Mouse (Mus musculus) midbrain, embryonic 14.5 days (tissue): ENCODE data around the gene Gja1. TPM values are rescaled to one million over a fixed set of nuclear protein-coding genes. Genes with fewer than 3 reads are reported as not detected.

Experiments used
- ATAC-seq: fragments of 200-750 bp; cut with Nextera tagmentation; 2 replicates; pipeline ENCODE4 v1.8.0; 2017; ENCODE audit warnings: moderate number of reproducible peaks, moderate library complexity; ENCODE audit not compliant: low FRiP score, low TSS enrichment
- DNase-seq: peaks from one replicate; pipeline ENCODE4 v3.0.0-alpha.2; 2015
- H3K27ac ChIP-seq: fragments of 300-500 bp; sonication (generic); replicated peaks from 2 replicates; pipeline ENCODE4 v1.5.1; 2014; ENCODE audit warnings: mild to moderate bottlenecking, low read depth, low read length, moderate library complexity
- H3K27me3 ChIP-seq: fragments of 300-500 bp; sonication (generic); 2 replicates; pipeline ENCODE4 v1.6.1; 2014; ENCODE audit warnings: low read length, control low read depth, mixed read lengths; ENCODE audit not compliant: control insufficient read depth, insufficient read depth
- H3K36me3 ChIP-seq: fragments of 300-500 bp; sonication (generic); 2 replicates; pipeline ENCODE4 v1.6.1; 2014; ENCODE audit warnings: low read length, control low read depth; ENCODE audit not compliant: control insufficient read depth, insufficient read depth
- H3K4me1 ChIP-seq: fragments of 300-500 bp; sonication (generic); 2 replicates; pipeline ENCODE4 v1.6.1; 2014; ENCODE audit warnings: mild to moderate bottlenecking, antibody characterized with exemption, low read length, control low read depth; ENCODE audit not compliant: control insufficient read depth, insufficient read depth
- H3K4me2 ChIP-seq: fragments of 300-500 bp; sonication (generic); 2 replicates; pipeline ENCODE4 v1.6.1; 2014; ENCODE audit warnings: mild to moderate bottlenecking, low read length, moderate library complexity
- H3K4me3 ChIP-seq: fragments of 300-500 bp; sonication (generic); replicated peaks from 2 replicates; pipeline ENCODE4 v1.5.1; 2014; ENCODE audit warnings: low read depth, low read length
- H3K9ac ChIP-seq: fragments of 300-500 bp; sonication (generic); replicated peaks from 2 replicates; pipeline ENCODE4 v1.6.1; 2014; ENCODE audit warnings: mild to moderate bottlenecking, low read length, moderate library complexity
- H3K9me3 ChIP-seq: fragments of 300-500 bp; sonication (generic); 2 replicates; pipeline ENCODE4 v1.6.1; 2016; ENCODE audit warnings: low read length, control low read depth, mixed read lengths; ENCODE audit not compliant: control insufficient read depth
- WGBS: fragments of 180-500 bp; shearing (Covaris S2); extraction: QIAGEN DNeasy Blood & Tissue Kit; methylation state at CpG from one replicate; pipeline ENCODE4 v1.1.7; 2014; 5-methylcytosine and 5-hydroxymethylcytosine counted together
- polyA plus RNA-seq: library from polyadenylated mRNA; unstranded; fragments of >200 nt; fragmentation: Nextera tagmentation; extraction: Ambion mirVana; gene quantifications from 2 replicates; pipeline ENCODE4 v1.2.1, GENCODE M21; 2014

The Gja1 gene
- polyA plus RNA-seq, 1 experiment from 2014 or later, result 90.0 TPM

DNA sequence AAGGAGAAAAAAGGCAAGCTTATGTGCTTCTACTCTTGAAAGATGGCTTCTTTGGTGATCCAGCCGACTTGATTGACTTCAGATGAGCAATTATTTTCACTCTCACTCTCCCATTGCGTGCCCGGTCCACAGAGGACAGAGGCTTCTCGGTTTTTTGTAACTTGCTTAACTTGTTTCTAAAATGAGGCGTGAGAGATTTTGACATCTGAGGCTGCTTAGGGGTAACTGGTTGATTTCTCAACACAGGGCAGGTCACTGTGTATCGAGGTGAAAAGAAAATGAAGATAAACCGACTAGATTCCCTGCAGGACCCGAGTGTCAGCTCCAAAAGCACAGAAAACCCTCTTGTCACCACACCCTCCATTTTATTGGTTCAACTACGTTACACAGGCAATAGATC lies 28.8 kb downstream of the Gja1 start:
- no peaks in the 10 kb centered on the region for H3K9me3 ChIP-seq
- no peaks in the 10 kb centered on the region for H3K4me1 ChIP-seq
- DNase-seq (no peak), ATAC-seq (no peak)
- H3K27ac ChIP-seq, result no peak overlapping the region
- H3K4me3 ChIP-seq, result no peak overlapping the region
- H3K4me2 ChIP-seq, result no peak overlapping the region
- WGBS, result 85% methylated on average over 9 of the region's 9 CpGs
- H3K27me3 ChIP-seq, result no peaks in the 10 kb centered on the region
- H3K36me3 ChIP-seq, result no peaks in the 10 kb centered on the region
- no peak overlapping the region for H3K9ac ChIP-seq

DNA sequence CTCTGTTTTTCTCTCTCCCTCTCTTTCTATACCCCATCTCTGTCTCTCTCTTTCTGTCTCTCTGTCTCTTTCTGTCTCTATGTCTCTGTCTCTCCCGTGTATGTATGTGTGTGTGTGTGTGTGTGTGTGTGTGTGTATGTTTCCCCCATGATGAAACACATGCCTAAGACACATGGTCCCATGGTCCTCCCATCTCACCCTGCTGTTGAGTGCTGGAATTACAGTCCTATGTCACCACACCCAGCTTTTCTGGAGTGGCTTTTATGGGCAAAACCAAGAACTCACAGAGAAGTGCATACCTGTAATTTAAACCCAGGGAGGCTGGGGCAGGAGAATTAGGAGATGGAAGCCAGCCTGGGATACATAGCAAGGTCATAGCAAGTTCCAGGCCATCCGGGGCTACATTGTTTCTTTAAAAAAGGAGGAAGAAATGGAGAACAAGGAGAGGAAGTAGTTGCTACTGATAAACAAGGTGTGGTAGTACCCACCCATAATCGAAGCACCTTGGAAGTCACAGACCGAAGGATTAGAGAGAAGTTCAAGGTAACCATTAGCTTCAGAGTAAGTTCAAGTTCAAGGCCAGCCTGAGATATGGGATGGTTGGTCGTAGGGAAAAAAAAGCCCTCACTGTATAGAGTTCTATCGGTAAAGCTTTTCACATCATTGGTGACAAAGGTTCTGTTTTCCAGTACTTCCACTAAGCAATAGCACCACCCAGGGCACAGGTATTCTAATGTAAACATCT lies 29.4 kb downstream of the Gja1 start:
- H3K4me1 ChIP-seq, result no peaks in the 10 kb centered on the region
- H3K9ac ChIP-seq, result no peak overlapping the region
- H3K4me3 ChIP-seq, result no peak overlapping the region
- no peak overlapping the region for H3K4me2 ChIP-seq
- WGBS, result 95% methylated on average over 6 of the region's 6 CpGs
- no peak overlapping the region for H3K27ac ChIP-seq
- H3K9me3 ChIP-seq, result no peaks in the 10 kb centered on the region
- H3K36me3 ChIP-seq, result no peaks in the 10 kb centered on the region
- H3K27me3 ChIP-seq, result no peaks in the 10 kb centered on the region
- ATAC-seq (no peak), DNase-seq (no peak)

DNA sequence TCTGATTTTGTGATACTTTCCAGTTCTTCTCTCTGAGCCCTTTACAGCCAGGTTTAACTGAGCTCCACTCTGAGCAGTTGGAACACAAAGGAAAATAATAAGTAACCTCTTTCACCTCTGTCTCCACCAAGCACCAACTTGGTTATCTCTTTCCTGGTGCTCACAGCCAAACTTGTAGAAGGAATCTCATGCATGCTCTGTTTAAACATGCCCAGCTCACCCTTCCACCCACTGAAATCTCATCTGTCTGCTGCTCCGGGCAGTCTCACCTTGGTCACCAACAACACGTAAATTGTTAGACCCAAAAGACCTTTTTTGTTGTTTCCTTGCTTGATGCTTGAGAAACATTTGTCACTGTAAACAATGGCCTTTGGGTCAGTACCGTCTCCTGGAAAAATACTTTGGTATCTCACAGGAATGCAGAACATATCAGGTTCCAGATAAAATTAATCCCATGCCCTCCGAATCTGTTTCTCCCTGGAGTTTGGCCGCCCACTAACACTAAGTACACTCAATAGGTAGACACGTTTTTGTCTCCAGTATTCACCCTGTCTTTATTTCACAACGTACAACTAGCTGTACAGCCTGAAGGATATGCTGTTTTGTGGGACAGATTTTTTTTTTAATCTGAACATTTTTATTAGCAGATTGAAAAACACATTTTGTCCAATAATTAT lies 38.9 kb downstream of the Gja1 start:
- no peak overlapping the region for H3K27ac ChIP-seq
- H3K4me1 ChIP-seq, result no peaks in the 10 kb centered on the region
- H3K36me3 ChIP-seq, result no peaks in the 10 kb centered on the region
- H3K4me2 ChIP-seq, result no peak overlapping the region
- no peak for ATAC-seq
- H3K27me3 ChIP-seq, result no peaks in the 10 kb centered on the region
- no peak for DNase-seq
- WGBS, result 86% methylated on average over 7 of the region's 7 CpGs
- H3K9ac ChIP-seq, result no peak overlapping the region
- no peaks in the 10 kb centered on the region for H3K9me3 ChIP-seq
- H3K4me3 ChIP-seq, result no peak overlapping the region

DNA sequence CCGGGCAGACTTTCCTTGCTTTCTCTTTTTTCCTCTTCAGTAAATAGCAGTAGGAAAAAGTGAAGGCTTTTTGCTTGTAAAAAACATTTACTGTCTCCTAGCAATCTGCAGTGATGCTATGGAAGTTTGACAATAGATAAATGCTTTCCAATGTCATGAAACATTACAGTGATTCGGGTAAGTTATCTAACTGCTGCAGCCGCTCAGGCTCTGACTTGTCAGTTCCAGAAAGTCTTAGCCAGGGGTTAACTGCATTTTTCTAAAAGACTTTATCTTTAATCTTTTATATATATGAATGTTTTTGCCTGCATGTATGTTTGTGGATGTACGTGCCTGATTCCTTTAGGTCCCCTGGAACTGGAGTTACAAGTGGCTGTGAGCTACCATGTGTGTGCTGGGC lies 45.4 kb downstream of the Gja1 start:
- DNase-seq (no peak), ATAC-seq (no peak)
- no peak overlapping the region for H3K27ac ChIP-seq
- no peak overlapping the region for H3K4me2 ChIP-seq
- H3K36me3 ChIP-seq, result no peaks in the 10 kb centered on the region
- H3K9me3 ChIP-seq, result no peaks in the 10 kb centered on the region
- H3K9ac ChIP-seq, result no peak overlapping the region
- no peaks in the 10 kb centered on the region for H3K27me3 ChIP-seq
- no peaks in the 10 kb centered on the region for H3K4me1 ChIP-seq
- no peak overlapping the region for H3K4me3 ChIP-seq
- WGBS, result 90% methylated on average over 4 of the region's 4 CpGs

DNA sequence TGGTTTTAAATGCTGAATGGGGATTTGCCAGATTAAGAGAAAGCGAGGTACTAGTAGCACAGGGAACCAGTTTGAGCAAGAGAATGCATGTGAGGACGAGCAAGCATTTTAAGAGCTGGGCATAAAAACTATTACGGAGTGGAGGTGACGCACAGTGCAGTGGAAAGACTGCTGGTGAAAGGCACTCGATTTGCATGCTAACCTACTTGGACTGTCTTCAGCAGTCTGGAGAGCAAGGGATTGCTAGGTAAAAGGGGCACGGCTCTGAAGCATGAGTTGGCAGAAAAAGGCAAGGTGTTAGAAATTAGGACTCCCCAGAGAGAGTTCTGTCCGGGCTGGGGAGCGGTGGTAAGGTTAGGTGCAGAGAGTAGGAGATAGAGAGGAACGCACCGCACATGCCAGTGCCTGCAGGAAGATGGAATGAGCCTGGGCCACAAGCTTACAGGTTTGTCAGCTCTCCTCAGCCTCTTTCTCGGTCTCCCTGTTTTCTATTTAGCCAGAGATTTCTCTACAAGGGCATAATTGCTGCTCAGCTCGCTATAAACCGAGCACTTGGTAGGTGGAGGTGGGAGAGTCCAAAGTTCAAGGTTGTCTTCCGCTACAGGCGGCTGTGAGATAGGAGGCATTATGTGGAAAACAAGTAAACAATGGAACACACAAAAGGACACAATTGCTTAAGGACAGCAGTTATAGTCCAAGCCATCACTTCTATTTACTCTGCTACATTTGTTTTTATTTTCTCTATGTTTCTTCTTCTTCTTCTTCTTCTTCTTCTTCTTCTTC lies 48.1 kb downstream of the Gja1 start:
- DNase-seq (no peak), ATAC-seq (no peak)
- Histone ChIP-seq H3K9ac (no peak overlapping the region), H3K4me3 (no peak overlapping the region), H3K36me3 (no peaks in the 10 kb centered on the region), H3K9me3 (no peaks in the 10 kb centered on the region), H3K4me1 (no peaks in the 10 kb centered on the region), H3K27ac (no peak overlapping the region), H3K4me2 (no peak overlapping the region), H3K27me3 (no peaks in the 10 kb centered on the region)
- 83% methylated on average over 15 of the region's 15 CpGs for WGBS

DNA sequence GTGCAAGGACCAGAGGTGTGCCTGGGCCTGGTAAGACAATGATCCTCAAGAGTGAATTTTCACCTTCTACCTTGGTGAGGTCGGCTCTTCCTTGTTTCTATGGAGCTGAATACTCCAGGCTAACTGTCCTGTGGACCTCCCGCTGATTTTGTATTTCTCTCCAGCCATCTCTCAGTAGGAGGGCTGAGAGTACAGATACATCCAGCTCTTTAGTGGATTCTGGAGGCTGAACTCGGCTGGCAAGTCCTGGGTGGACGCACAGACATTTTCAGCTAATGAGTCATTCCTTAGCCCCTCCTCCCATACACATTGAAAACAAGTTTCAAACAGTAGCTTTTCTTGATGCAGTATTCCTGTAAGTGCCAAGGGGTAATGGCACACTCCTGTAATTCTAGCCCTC lies 49.2 kb downstream of the Gja1 start:
- H3K27me3 ChIP-seq, result no peaks in the 10 kb centered on the region
- H3K9me3 ChIP-seq, result no peaks in the 10 kb centered on the region
- no peaks in the 10 kb centered on the region for H3K4me1 ChIP-seq
- no peaks in the 10 kb centered on the region for H3K36me3 ChIP-seq
- 59% methylated on average over 4 of the region's 4 CpGs for WGBS
- DNase-seq (no peak), ATAC-seq (no peak)
- H3K27ac ChIP-seq, result no peak overlapping the region
- H3K4me3 ChIP-seq, result no peak overlapping the region
- H3K9ac ChIP-seq, result no peak overlapping the region
- H3K4me2 ChIP-seq, result no peak overlapping the region

DNA sequence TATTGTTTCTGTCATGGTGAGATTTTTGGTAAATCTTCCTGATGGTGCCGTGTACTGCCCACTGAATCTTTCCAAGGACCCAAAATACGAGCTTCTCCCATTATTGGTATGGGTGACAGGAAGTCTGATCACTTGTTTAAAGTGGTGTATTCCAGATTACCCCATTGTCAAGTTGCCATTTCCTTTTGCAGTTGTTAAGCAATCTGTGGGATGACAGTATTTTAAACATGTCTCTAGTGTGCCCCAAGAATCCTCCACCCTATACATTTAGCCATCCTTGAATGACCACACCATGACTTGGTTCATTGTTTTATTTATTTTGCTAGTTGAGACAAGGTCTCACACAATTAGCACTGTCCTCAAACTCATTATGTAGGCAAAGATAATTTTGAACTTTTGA lies 50.3 kb downstream of the Gja1 start:
- Histone ChIP-seq H3K27me3 (no peaks in the 10 kb centered on the region), H3K9ac (no peak overlapping the region), H3K4me3 (no peak overlapping the region), H3K4me2 (no peak overlapping the region), H3K27ac (no peak overlapping the region), H3K36me3 (no peaks in the 10 kb centered on the region), H3K9me3 (no peaks in the 10 kb centered on the region), H3K4me1 (0 out of 2 replicates have a peak, but pooled peaks cover 5% of the 10 kb centered on the region)
- ATAC-seq, result no peak
- DNase-seq, result no peak
- 79% methylated on average over 2 of the region's 2 CpGs for WGBS

DNA sequence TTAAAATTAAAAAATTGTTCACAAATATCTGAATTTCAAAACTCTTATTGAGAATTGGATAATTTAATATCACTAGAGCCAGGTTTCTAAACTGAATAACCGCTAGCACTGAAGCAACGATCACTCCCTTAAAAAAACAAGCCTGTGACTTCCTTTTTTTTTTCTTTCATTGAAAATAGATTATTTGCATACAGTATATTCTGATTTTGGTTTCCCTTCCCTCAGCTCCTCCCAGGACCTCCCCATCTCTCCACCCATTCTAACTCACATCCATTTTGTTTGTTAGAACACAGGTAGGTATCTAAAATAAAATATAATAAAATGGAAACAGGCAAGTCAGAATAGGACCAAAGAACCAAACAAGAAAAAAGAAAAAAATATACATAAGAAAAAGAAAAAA lies 50.7 kb downstream of the Gja1 start:
- ATAC-seq, result no peak
- 92% methylated on average over 2 of the region's 2 CpGs for WGBS
- no peaks in the 10 kb centered on the region for H3K27me3 ChIP-seq

More for the DNA sequence above, 50.7 kb downstream of the Gja1 start:
- no peak overlapping the region for H3K4me3 ChIP-seq
- no peaks in the 10 kb centered on the region for H3K36me3 ChIP-seq
- H3K9ac ChIP-seq, result no peak overlapping the region
- DNase-seq, result no peak
- no peak overlapping the region for H3K27ac ChIP-seq
- no peak overlapping the region for H3K4me2 ChIP-seq
- H3K4me1 ChIP-seq, result 0 out of 2 replicates have a peak, but pooled peaks cover 5% of the 10 kb centered on the region
- no peaks in the 10 kb centered on the region for H3K9me3 ChIP-seq
